Mouse (Mus musculus): ENCODE results near the gene Cldn10.

- TF ChIP-seq CTCF (IDR thresholded peaks at IDR 0.05; ENCODE audit: extremely low read depth, insufficient read length, insufficient replicate concordance, low read depth, low read length) (no peak), POLR2A (IDR thresholded peaks at IDR 0.05; ENCODE audit: low read depth, low read length) (no peak)
Observed at GRCm38 (mm10) chr14:118774507-118775428, 12.9 kb upstream of the Cldn10 start.
